Mouse (Mus musculus) urinary bladder, postnatal 4 days (tissue): ENCODE data around the gene Gucy2g.
"Not testable (repeated sequence)": the region's sequence is repeated elsewhere in the genome, so short reads cannot be mapped to it uniquely, and the experiment has no call there.

Experiments
- DNase-seq, 2 experiments: peaks; one replicate each; pipeline ENCODE4 v3.0.0; 2021 to 2022; ENCODE audit warnings: low spot score in 2 of 2

The Gucy2g gene

GRCm38 (mm10) chr19:55164162-55164561 lies 76.9 kb downstream of the Gucy2g start:
- DNase-seq, result no peak

DNA sequence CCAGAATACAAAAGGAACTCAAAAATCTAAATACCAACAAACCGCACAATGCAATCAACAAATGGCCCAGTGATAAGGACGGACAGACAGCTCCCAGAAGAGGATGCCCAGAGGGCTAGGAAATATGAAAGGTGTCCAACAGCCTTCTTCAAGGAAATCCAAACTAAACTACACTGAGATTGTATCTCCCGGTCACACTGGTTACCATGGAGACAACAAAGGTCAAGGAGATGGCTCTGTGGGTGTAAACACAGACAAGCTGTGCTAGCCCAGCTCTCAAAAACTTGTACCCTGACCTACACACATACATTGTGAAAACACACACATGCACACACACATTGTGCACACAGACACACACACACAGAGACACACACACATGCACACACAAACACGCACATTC lies 78.8 kb downstream of the Gucy2g start:
- no peak for DNase-seq

GRCm38 (mm10) chr19:55159826-55160225 lies 81.2 kb downstream of the Gucy2g start:
- no peak for DNase-seq

DNA sequence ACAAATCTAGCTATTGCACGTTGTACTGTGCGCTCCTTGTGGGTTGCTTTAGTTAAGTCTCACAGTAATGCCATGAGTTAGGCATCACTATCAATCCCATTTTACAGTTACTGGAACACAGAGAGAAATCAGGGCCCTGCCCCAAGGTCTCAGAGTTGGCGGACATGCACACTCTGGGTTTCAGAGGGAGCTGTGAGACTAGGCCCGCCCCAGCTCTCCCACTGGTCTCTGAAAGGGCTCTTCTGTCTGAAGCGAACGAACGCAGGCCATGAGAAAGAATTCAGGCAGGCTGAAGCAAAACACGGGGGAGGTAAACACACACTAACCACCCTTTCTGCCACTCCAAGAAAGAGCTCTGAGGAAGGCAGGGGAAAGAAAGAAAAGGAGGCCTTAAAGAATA lies 82.4 kb downstream of the Gucy2g start:
- DNase-seq, result peak in 1 of 2 experiments; percentile 32

DNA sequence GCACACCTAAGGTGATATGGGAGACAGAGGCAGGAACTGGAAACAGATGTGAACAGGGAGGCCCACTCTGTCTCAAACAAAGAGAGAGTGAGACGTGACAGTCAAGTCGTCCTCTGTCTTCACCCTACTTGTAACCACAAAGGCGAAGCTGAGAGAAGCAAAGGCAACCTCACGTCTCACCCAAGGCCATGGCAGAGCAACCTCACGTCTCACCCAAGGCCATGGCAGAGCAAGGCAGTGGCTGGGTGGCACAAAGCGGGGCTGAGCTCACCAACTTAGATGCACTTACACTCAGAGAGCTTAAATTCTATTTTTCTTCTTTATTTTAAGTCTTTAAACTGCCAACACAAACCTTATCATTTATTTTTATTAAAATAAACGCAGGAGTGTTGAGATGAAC lies 84.0 kb downstream of the Gucy2g start:
- DNase-seq, result no peak

GRCm38 (mm10) chr19:55152983-55153382 lies 88.1 kb downstream of the Gucy2g start:
- no peak for DNase-seq

DNA sequence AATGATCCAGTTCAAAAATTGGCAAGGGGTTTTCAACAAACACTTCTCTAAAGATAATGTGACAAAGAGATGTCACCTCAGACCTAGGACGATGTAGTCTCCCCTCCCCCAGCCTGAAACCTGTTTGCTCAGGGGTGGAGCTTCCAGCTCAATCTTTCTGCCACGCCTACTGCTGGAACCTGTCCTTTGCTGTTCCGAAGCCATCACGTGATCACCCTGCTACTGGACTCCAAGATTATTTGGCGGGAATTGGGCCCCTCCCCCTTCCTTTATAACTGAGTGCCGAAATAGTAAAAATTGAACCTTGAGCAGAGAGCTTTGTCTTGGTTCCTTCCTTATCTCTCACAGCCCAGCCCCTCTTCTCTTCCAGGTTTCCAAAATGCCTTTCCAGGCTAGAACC lies 88.8 kb downstream of the Gucy2g start:
- DNase-seq, result not testable (repeated sequence)

GRCm38 (mm10) chr19:55149646-55150045 lies 91.4 kb downstream of the Gucy2g start:
- DNase-seq, result no peak

GRCm38 (mm10) chr19:55148109-55148508 lies 92.9 kb downstream of the Gucy2g start:
- DNase-seq, result no peak
